Mouse (Mus musculus): Measurements from ENCODE around the gene Sfrp2.

The Sfrp2 gene

DNA sequence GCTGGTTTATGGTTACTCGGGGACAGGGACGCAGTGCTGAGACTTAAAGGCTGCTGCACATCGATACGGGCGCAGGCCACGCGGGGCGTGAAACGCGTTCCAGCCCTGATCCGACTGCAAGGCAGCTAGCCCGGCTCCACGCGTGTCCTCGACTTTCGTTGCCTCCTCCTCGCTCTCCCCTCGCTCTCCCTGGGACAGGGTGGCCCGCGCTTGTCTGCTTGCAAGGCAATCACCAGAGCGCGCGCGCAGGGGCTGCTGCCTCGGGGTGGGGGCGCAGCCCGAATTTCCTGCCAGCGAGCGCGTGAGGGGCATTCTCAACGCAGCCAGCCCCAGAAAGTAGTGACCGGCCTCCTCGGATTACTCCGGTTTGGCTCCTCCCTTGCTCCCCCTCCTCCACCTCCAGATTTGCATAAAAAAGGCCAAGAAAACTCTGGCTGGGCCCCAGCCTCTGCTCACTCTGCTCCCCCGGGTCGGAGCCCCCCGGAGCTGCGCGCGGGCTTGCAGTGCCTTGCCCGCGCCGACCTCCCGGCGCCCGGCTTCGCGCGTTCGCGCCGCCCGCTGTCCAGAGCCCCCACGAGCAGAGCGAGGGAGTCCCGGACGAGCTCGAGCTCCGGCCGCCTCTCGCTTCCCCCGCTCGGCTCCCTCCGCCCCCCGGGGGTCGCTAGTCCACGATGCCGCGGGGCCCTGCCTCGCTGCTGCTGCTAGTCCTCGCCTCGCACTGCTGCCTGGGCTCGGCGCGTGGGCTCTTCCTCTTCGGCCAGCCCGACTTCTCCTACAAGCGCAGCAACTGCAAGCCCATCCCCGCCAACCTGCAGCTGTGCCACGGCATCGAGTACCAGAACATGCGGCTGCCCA is at the start of gene Sfrp2:
Sfrp2 (plus strand) TSS at position 451 of the 855 bp plus-strand sequence.
- no peak for DNase-seq (ENCODE audit: low spot score)

- DNase-seq (ENCODE audit: low spot score): no peak
These were observed 48.4 kb upstream of the Sfrp2 start for GRCm38 (mm10) chr3:83717643-83718231.

DNA sequence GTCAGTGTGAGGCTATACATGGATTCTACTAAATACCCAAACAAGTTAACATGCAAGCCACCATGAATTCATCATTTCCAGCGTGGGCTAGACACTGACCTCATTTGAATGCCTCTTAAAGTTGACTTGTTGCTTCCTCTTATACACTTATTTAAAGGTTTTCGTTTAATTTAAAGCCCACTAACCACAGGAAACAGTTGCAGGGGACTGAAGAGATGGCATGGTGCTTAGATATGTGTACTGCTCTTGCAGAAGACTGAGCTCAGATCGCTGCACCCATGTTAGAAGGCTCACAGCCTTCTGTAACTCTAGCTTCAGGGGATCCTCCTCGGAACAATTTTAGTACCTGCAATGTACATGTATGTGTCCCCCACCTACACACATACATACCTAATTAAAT is 47.5 kb upstream of the Sfrp2 start:
- no peak for DNase-seq (ENCODE audit: low spot score)

- DNase-seq (ENCODE audit: low spot score): no peak
These were observed 37.9 kb upstream of the Sfrp2 start for GRCm38 (mm10) chr3:83728223-83728622.

- DNase-seq (ENCODE audit: low spot score): no peak
These were observed 37.3 kb upstream of the Sfrp2 start for GRCm38 (mm10) chr3:83728675-83729390.

GRCm38 (mm10) chr3:83733985-83734384 is 32.1 kb upstream of the Sfrp2 start:
- DNase-seq (ENCODE audit: low spot score): no peak

GRCm38 (mm10) chr3:83736980-83737379 is 29.1 kb upstream of the Sfrp2 start:
- no peak for DNase-seq (ENCODE audit: low spot score)

DNA sequence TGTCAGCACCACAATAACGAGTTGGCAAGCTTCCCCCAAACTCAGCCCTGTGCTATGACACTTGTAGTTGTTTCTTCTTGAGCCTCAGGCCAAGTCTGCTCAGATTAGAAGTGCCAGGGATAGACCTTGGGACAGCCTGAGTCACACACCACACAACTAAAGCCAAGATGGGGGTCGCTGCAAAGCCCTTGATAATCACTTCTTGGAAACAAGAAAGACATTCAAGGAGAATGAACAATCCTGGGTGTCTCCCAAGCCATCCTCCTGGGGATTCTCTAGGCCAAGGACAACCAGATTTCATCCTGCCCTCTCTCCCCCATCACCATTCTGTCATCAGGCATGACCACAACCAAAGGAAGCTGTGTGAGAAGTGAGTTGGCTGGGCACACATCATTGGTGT is 25.9 kb upstream of the Sfrp2 start:
- DNase-seq (ENCODE audit: low spot score): no peak

- DNase-seq (ENCODE audit: low spot score): no peak
These were observed 18.8 kb upstream of the Sfrp2 start for GRCm38 (mm10) chr3:83747276-83747675.

GRCm38 (mm10) chr3:83747895-83748294 is 18.2 kb upstream of the Sfrp2 start:
- DNase-seq (ENCODE audit: low spot score): no peak

- no peak for DNase-seq (ENCODE audit: low spot score)
These were observed 14.5 kb upstream of the Sfrp2 start for GRCm38 (mm10) chr3:83751625-83752024.

GRCm38 (mm10) chr3:83752196-83752595 is 13.9 kb upstream of the Sfrp2 start:
- DNase-seq (ENCODE audit: low spot score): no peak

DNA sequence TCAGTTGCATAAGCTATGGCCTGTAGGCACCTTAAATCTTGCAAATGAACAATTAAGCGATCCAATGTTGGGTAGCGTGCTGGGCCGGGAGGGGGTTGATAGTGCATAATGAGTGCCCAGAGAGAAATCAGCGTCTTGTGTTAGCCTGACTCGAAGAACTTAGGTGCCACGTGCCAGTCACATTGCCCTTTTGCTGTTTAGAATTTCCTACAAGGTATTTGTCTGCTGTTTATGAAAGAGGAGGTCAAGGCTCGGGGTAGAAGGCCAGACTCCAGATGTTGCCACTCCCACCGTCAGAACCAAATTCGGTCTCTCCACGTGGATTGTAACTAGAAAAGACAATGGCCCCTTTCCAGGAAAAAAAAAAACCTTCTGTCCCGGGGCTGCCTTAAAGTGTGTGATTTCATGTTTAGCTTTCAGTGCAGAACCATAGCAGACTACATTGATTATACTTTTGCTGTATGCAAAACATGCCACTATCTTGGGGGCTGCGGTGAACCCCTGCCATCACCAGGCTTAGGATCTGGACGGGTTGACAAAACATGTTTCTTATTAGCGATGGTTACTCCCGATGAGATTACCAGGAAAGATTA is 11.0 kb upstream of the Sfrp2 start:
- no peak for DNase-seq (ENCODE audit: low spot score)

- DNase-seq (ENCODE audit: low spot score): no peak
These were observed 10.5 kb upstream of the Sfrp2 start for GRCm38 (mm10) chr3:83755666-83756065.

DNA sequence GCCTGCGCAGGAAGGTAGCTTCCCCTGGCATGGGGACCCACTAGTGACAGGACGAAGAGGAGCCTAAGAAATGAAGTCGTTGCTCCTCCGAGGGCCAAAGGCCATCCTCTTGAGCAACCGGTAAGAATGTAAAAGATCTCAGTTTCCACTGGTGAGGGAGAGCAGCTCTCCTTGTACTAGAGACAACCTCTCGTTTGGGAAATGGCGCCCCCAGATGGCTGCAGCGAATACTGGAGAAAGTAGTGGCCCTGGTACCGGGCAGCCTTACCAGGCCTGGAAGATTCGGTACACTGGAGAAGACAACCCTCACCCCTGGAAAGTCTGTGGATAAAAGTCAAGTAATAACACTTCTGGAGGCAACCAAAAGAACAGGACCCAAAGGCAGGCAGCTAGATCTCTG is 3.8 kb upstream of the Sfrp2 start:
- DNase-seq (ENCODE audit: low spot score): no peak

DNA sequence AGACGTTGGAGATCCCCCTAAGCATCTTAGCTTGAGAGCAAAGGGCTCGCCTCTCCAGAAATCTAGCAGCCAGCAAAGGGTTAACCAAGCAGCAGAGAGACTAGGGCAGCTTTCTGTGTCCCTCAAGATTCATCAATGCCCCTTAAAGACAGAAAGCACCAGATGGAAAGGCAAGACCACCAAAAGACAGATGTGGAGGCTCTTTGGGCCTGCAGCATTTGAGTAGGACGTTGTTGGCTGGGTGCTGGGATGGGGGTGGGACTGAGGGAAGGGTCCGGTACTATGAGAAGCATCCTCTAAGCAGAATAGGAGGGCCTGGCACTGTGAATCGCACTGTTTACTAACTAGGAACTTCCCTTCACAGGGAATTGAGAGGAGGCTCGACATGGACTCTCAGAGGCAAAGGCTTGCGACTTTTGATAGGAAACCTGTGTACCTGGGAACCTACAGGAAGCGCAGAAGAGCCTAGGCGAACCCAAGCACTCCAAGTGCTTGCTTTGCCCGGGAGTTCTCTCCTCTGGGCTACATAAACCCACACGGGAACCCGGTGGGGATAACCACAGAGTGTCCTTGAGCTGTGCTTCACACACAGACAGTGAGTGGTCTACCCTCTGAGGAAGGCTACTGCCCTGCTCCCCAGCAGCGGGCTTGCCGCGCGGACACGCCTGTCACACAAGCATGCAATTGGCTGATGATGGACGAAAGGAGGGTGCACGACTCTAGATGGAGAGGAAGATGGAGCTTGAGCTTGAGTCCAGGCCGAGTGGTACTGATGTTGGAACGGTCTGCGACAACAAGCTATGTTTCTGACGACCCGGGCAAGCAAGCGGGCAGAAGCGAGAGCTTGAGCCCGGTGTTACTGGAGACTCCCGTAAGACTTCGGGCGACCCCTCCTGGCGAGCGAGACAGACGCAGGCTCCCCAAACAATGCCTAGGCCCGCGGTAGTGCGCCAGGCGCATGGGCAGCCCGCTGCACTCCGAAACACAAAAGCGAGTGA is 2.3 kb upstream of the Sfrp2 start:
- peak; percentile 53 for DNase-seq (ENCODE audit: low spot score)

GRCm38 (mm10) chr3:83766726-83767070 is 577 bp downstream of the Sfrp2 start:
- no peak for DNase-seq (ENCODE audit: low spot score)

GRCm38 (mm10) chr3:83767121-83767520 is 1.0 kb downstream of the Sfrp2 start:
- no peak for DNase-seq (ENCODE audit: low spot score)

- no peak for DNase-seq (ENCODE audit: low spot score)
These were observed 2.3 kb downstream of the Sfrp2 start for GRCm38 (mm10) chr3:83768293-83769035.

GRCm38 (mm10) chr3:83769036-83769410 is 2.9 kb downstream of the Sfrp2 start:
- DNase-seq (ENCODE audit: low spot score): no peak

All from urinary bladder, postnatal 10 days (tissue).